Mouse (Mus musculus) cerebellum, adult (tissue): Measurements from ENCODE around the gene Mllt3.
"Not testable (repeated sequence)": the region's sequence is repeated elsewhere in the genome, so short reads cannot be mapped to it uniquely, and the experiment has no call there.

ENCODE experiments used
- ATAC-seq: cut with Nextera tagmentation; 2 replicates; pipeline ENCODE4 v1.9.2; 2017; ENCODE audit warnings: mild to moderate bottlenecking, moderate library complexity, mixed read lengths; ENCODE audit not compliant: insufficient number of reproducible peaks, low FRiP score, low TSS enrichment

The Mllt3 gene

DNA sequence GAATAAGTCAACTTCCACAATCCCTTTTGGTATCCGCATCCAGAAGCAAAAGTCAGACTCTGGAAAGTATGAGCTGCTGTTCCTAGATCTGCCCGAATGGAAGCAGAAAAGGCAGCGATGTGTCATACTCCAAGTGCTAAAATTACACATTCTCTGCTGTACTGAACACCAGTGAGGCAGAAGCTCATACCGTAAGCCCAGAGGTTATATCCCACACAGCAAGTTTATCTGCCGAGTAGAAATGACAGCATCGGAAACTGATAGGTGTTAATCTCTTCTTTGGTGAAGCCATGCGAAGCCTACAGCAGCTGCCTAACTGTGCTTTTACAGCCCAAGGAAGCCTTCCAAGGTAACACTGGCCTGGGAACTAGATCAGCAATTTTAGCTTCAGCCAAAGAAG, 17.9 kb downstream of the Mllt3 start:
- no peak for ATAC-seq

DNA sequence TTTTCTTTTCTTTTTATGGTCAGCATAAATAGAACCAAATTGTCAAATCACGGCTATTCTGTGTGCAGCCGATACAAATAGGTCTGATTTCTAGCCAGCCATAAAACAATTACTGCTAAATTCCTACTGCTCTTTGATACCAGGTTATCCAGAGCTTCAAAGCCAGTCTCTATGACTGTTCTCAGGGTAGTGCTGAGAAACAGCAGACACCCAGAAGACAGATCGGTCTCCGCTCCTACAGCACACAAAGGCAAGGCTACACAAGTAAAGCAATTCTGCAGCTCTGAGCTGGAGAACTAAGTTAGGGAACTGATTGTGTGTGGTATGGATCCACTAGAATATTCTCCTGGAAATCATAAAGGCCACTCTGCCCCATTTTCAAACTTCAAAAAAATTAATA, 20.4 kb downstream of the Mllt3 start:
- ATAC-seq, result no peak

DNA sequence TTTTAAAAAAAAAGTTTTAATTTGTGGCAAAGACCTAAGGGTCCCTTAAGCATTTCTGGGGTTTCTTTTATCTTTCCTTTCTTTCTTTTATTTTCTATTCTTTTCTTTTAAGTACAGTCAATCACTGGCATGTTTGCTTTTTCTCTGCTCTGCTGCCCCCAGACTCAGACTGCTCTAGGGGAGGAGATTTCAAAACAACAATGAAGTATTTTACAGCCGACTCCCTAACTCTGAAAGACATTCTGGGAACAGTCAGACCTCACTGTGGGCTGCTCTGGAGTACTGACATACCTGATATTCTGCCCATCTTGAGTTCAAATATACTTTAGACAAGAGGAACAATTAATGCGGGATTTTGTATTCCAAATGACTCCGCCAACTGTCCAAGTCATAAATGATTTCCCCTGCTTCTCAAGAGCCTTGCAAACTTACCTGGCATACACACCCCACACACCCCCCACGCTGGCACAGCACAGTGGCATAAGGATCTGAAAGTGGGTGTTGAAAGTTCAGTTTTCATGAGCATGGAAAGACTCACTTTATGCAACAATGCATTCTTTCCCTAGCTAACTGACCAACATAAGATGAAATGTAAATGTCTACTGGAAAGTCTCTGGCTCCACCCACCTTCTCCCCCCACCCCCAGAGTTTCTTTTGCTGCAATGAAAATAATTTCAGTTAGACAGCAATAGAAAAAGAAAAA, 21.1 kb downstream of the Mllt3 start:
- no peak for ATAC-seq

DNA sequence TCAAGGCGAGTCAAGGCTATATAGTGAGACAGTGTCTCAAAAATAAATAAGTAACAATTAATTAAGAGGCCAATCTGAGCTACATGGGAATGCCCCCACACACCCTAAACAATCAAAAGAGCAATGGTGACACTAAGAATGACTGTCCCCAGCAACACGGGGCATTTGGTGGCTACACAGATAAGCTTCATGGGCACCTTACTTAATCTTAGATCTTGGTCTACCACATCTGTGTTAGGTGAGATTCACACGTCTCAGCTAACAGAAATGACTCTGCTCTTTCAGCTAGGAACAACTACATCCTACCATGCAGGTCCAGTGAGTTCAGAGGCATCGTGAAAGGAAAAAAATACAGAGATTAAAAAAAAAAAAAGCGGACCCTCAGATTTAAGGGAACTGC, 22.7 kb downstream of the Mllt3 start:
- ATAC-seq, result no peak

DNA sequence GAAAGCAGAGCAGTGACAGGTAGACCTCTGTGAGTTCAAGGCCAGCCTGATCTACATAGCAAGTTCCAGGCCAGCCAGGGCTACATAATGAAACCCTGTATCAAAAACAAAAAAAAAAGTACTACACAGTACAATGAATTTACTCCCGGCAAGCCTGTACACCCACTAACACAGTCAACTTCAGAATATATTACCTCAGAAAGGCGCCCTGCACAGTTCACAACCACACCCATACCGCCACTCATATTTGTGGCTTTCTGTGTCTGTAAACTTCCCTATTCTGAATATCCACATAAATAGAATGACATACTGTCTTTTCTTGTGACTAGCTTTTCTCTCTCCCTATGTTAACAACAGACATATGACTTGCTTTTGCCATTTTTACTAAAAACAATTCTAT, 27.4 kb downstream of the Mllt3 start:
- no peak for ATAC-seq

DNA sequence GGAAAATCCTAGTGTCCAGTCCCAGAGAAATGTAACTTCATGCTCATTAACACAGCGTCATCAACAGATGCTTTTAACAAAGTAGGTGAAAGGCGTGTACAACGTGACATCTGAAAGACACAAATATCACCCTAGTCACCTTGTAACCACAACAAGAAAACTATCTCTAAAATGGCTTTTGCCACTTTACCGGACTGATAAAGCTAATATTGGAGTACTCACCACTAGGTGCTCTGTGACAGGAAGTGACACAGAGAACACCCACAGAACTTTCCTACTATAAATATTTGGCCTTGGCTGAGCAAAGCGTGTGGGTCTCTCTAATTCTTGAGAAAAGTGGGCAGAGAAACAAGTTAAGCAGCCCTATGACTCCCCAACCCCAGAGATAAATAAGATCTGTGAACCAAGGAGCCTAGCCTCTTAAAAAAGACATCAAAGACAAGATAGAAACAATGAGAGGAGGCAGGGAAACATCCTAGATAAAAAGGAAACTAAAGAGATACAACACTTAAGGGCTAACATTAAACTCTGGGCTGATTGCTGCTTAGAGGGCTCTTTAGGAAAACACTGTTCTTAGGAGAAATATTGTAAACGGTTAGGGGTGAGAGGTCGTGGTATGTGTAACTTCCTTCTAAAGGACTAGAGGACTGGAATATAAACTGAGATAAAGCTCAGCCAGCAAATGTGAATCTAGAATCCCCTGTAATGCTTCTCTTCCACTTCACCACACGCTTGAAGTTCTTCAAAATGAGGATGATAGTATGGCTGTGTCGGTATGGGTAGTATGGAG, 29.8 kb downstream of the Mllt3 start:
- ATAC-seq, result no peak

DNA sequence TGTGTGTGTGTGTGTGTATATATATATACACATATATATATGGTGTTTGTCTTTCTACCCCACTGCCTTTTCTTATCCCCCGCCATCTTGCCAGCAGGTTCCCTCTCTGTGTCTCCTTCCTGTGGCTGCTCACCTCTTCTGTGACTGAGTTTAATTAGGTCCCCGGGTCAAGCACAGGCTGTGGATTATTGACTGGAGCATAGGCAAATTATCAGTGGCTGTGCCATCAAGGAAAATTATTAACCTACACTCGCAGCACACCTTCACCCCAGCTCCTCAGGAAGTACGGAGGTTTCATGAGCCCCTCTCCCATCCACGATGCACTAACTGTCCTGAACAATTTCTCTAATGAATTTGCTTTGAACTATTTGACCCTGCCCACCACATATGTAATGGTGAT, 41.5 kb downstream of the Mllt3 start:
- no peak for ATAC-seq

DNA sequence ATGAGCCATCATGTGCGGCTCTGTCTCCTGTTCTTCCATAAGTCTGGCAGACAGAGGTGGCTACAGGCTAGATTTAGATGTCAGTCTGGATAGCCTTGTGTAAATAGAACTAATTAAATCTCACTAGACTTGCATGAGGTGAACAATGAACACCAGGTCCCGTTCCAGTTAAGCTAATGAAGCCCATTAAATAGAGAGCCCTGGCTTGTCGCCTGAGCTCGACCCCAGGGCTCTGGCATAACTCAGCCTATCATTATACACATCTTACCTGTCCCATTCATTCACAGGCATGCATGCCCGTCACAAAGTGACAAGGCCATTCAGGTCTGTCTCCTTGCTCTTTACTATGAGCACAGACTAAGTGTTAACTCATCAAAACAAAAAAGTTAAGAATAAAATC, 42.2 kb downstream of the Mllt3 start:
- ATAC-seq, result no peak

DNA sequence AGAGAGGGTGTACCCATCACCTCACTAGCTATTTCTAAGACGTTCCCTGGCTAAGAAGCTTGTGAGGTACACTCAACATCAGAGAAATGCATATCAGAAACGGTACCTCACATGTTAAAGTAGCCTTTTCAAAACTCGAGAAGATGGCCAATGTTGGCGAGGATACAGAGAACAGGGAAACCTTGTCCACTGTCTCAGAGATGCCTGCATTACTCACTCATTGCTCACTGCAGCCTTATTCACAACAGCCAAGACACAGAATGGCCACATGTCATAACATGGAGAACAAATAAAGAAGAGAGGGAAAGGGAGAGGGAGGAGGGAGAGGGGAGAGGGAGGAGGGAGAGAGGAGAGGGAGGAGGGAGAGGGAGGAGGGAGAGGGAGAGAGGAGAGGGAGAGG, 47.9 kb downstream of the Mllt3 start:
- ATAC-seq, result no peak

DNA sequence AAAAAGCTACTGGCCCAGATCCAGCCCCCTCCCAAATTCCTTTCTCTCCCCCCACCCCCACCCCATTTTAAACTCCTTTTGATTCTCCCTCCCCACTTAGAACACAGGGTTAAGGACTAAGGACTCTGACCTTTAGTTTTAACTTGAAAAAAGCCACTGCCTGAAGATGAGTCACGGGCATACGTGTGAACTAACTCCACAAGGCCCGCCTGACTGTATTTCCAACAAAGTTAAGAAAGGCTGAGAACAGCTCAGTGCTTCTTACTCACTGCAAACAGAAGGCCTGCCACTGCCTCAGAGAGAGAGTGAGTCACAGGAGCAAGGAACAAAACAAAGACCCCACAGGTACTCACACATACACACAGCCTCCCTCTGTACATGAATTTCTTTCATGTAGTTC, 48.6 kb downstream of the Mllt3 start:
- ATAC-seq, result no peak

DNA sequence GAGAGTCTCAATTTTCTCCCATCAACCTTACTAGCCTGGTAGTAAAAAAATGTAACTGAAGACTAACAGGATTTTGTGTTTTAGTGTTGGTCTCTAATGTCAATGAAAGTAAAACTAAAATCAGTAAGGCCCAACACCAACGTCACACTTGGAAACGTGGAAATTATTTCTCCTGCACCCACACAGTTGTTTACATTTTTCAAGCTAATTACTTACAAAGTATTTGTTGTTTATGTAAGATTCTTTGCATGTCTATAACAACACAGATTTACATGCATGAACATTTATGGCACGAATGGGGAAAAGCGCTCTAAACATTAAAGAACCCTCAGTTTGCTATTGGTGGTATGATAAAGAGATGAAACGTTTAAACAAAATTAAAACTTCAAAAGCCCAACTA, 49.1 kb downstream of the Mllt3 start:
- no peak for ATAC-seq

DNA sequence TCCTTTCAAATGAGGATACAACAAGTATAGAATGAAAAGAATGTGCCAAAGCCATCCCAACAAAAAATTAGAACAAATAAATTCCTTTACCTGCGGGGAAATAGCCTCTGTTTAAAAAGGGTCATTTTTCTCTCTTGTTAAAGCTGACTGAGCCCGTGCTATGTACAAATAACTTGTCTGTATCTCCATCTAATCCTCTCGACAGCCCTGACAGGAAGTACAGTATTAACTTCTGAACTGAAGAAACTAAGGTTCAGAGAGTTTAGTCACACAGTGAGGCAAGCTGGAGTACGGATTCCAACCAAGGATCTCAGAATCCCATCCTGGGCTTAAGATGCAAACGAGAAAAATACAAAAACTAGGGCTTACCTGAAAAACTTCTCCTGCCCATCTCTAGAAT, 50.6 kb downstream of the Mllt3 start:
- no peak for ATAC-seq

DNA sequence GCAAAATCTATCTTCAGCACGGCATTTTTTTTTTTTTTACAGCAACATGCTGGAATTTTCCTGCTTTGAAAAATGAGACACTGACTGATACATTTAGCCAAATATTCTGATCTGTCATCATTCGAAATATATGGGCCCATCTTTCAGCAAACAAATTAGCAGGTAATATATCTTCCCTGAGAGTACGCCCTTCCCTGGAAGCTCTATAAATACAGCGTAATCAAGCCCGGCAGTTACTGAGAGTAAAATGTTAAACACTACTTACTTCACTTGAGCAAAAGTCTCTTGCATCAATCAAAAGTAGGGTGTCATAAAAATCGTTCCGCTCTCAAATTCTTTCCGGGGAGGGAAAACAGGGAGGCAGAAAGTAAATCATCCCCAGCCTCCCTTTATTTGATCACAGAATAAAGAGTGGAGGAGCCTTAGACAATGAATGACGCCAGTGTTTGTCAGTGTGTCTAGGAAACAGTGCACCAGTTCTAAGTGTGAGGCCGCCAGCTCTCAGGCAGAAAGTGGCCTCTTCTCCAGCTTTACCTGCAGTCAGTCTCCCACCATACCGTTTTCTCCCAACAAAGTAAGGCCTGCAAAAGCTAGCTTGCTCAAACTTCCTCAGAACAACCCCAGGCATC, 55.2 kb downstream of the Mllt3 start:
- no peak for ATAC-seq

DNA sequence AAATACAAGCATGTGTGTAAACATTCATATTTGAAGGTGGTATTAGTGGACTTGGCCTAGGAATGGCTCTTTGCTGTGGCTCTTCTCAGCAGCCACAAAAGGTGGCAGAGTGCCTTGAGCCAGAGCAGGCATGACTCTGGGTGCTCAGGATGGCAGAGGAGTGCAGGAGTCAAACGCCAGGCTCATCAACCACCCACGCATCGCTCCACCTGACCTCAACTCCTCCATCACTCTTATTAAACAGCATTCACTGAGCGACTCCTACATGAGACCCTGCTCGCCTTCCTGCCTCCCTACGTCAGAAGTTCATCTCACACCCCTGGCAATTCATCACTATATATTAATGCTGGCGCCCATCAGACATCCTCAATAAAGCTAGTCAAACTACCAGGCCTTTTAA, 67.3 kb downstream of the Mllt3 start:
- peak; percentile 67 for ATAC-seq

DNA sequence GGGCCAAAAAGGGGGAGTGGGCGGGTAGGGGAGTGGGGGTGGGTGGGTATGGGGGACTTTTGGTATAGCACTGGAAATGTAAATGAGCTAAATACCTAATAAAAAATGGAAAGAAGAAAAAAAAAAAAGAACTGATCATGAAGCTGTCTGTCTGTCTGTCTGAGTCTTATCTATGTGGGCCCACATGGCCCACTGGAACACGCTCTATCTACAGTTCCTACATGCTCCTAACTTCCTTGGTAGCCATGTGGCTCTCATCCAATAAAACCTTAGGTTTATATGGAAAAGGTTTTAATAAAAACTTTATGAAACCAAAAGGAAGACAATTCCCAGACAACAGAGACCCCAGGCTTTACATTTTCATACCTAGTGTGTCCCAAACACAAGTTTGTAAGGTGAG, 68.3 kb downstream of the Mllt3 start:
- ATAC-seq, result not testable (repeated sequence)

DNA sequence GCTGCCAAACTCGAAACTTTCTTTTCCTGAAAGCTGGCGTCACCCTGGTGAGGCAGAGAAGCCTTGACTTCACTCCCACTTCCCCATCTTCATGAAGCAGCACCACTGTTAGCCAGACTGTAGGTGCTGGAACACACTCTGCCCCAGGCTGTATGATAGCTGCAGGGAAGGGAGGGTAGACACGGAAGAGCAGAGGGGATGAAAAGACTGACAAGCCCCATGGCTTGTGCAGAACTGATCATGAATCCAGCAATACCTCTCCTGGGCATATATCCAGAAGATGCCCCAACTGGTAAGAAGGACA, 69.4 kb downstream of the Mllt3 start:
- ATAC-seq, result no peak

DNA sequence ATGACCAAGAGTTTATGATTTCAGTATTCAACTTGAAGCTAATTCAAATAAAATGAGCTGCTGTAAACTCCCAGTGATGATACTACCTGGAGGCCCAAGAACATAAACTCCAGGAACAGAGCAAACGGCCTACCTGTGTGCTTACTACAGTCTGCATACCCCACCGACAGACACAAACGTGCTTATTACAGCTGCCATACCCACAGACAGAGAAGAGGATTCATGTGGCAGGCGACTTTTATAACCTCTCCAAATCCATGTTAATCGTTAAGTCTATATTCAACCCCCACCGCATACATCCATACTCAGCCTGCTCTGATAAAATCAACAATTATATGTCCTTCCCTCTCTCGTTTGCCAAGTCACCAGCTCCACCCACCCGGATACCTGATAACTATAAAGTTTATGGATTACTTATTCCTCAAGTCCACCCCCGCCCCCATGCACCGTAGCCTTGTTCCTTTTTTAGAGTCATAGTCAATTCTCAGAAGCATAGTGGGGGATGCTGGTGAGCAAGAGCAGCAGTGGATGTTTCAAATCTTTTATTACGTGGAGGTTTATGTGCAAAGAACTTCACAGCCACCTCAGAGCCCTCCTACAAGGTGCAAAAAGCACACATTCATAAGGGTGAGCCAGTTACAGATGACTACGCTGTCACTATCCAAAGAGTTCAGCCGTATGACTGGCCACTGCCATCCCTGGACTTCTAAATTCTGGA, 70.0 kb downstream of the Mllt3 start:
- no peak for ATAC-seq

DNA sequence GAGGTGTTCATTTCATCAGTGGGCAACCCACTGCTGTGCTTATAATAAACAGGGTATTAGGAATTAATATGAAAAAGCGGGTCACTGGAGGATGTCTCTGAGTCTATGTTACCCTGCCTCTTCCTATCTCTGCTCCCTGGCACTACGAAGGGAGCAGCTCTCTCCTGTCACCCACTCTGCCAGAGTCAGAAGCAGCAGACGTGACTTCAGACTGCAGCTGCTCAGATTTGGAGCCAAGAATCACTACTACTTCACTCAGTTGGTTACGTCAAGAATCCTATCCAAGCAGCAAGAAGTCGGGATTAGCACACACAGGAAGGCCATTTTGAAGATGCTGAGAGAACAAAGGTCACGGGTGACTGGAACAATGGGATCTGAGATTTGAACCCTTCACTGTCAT, 71.3 kb downstream of the Mllt3 start:
- no peak for ATAC-seq

DNA sequence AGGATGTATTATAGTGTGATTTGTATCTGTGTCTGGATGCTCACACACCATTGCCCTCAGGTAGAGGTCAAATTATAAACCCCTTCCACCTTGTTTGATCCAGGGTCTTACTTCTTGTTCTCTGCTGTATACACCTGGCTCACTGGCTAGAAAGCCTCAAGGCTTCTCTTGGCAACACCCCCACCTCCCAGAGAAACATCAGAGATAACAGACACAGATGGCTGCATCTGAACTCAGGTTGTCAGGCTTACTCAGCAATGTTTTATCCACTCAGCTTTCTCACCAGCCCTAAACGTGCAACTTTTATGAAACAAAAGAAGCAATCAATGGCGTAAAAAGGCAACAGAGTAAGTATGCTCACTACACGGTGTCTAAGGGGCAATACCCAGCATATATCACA, 75.3 kb downstream of the Mllt3 start:
- no peak for ATAC-seq

DNA sequence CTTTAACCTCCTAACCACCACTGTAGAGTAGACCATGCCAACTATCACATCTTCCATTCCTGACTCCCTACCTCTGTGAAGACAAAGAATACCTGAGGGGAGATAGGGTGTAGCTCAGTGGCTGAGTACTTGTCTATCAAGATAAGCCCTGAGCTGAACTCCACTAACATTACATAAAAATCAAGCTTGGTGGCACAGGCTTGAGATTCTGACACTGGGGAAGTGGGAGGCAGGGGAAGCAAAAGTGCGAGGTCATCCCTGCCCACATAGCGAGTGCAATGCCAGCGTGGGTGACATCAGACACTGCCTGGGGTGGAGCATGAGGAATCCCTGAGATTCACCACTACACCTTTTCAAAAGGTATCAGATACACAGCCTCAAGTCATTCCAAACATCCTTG, 76.0 kb downstream of the Mllt3 start:
- no peak for ATAC-seq

DNA sequence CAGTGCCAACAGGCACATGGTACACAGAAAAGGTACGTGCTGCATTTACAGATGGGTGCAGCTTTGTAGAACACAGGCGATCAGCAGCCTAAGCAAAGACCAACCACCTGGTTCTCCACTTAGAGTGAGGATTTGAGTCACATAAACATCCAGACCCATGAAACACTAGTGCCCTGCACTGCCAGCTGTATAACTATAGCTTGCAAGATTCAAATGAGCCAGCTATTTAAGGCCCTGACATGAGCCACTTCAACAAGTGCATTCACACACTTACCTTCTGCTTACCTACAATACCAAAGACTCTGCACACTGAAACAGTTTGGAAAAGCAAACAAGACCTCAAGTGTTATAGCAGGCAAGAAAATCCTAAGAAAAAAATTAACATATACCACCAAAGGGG, 78.0 kb downstream of the Mllt3 start:
- ATAC-seq, result 0 out of 2 replicates have a peak, but pooled peaks have one; percentile 26
